Mouse (Mus musculus): ENCODE results near the gene Hus1b.
A peak's percentile ranks its signal among the peaks of the same experiment; 100 is the strongest.

Hus1b gene

GRCm38 (mm10) chr13:30947129-30947528, 430 bp downstream of the Hus1b start:
- DNase-seq: peak; percentile 91

GRCm38 (mm10) chr13:30945788-30946187, 1.8 kb downstream of the Hus1b start:
- DNase-seq: peak; percentile 28

GRCm38 (mm10) chr13:30932972-30933371, 14.6 kb downstream of the Hus1b start:
- DNase-seq: peak; percentile 77

GRCm38 (mm10) chr13:30931613-30932012, 15.9 kb downstream of the Hus1b start:
- DNase-seq: peak; percentile 72

GRCm38 (mm10) chr13:30929119-30929518, 18.4 kb downstream of the Hus1b start:
- DNase-seq: no peak

- DNase-seq: peak; percentile 52
Observed at GRCm38 (mm10) chr13:30924269-30924668, 23.3 kb downstream of the Hus1b start.

GRCm38 (mm10) chr13:30921914-30922313, 25.6 kb downstream of the Hus1b start:
- peak; percentile 1 for DNase-seq

- peak; percentile 9 for DNase-seq
Observed at GRCm38 (mm10) chr13:30913757-30914156, 33.8 kb downstream of the Hus1b start.

- peak; percentile 58 for DNase-seq
Observed at GRCm38 (mm10) chr13:30913028-30913427, 34.5 kb downstream of the Hus1b start.

GRCm38 (mm10) chr13:30911931-30912625, 35.5 kb downstream of the Hus1b start:
- DNase-seq: peak; percentile 48

- DNase-seq: peak; percentile 66
Observed at GRCm38 (mm10) chr13:30910889-30911288, 36.7 kb downstream of the Hus1b start.

- DNase-seq: peak; percentile 46
Observed at GRCm38 (mm10) chr13:30902286-30902685, 45.3 kb downstream of the Hus1b start.

- DNase-seq: peak; percentile 73
Observed at GRCm38 (mm10) chr13:30901387-30902041, 46.0 kb downstream of the Hus1b start.
